Mouse (Mus musculus) urinary bladder, postnatal 0 days (tissue): ENCODE results near the gene Nab2. TPM values are rescaled to one million over a fixed set of nuclear protein-coding genes. Genes with fewer than 3 reads are reported as not detected.

Experiments
- polyA plus RNA-seq: library from polyadenylated mRNA; unstranded; fragments of >200 nt; fragmentation: Nextera tagmentation; extraction: Ambion mirVana; gene quantifications from 2 replicates; pipeline ENCODE4 v1.2.1, GENCODE M21; 2015

The Nab2 gene
- 13.3 and 15.3 TPM in 2 replicates for polyA plus RNA-seq

GRCm38 (mm10) chr10:127668093-127669050 is at the start of gene Nab2:
Gene Nab2 (minus strand): TSS chr10:127668568.

GRCm38 (mm10) chr10:127704766-127705220 is 36.4 kb upstream of the Nab2 start, which contains the start of gene Myo1a:
Gene Myo1a (plus strand): TSS chr10:127705170.

GRCm38 (mm10) chr10:127666501-127667268 is 1.7 kb downstream of the Nab2 start, which contains the start of gene Nemp1:
Gene Nemp1 (plus strand): TSS chr10:127666901.

GRCm38 (mm10) chr10:127642772-127643552 is 25.4 kb downstream of the Nab2 start, which contains the start of gene Stat6:
Gene Stat6 (plus strand): TSS chr10:127642986.

GRCm38 (mm10) chr10:127620406-127621190 is 47.8 kb downstream of the Nab2 start, which contains the start of gene Lrp1:
Gene Lrp1 (minus strand): TSS chr10:127621148.

Other genes with a start within 250 kb of the Nab2 start
- gene Stac3, start 166.9 kb downstream of the Nab2 start, polyA plus RNA-seq: 0.29 and 0.36 TPM in 2 replicates
- 272 and 390 TPM in 2 replicates for gene Ndufa4l2, start 153.6 kb downstream of the Nab2 start, polyA plus RNA-seq
- 62.8 and 68.3 TPM in 2 replicates for gene Shmt2, start 146.1 kb downstream of the Nab2 start, polyA plus RNA-seq
- 1.5 and 2.4 TPM in 2 replicates for gene Nxph4, start 134.0 kb downstream of the Nab2 start, polyA plus RNA-seq
- 66.3 and 68.2 TPM in 2 replicates for gene Lrp1, start 47.4 kb downstream of the Nab2 start, polyA plus RNA-seq
- gene Stat6, start 25.6 kb downstream of the Nab2 start, polyA plus RNA-seq: 40.9 and 44.7 TPM in 2 replicates
- gene Nemp1, start 1.7 kb downstream of the Nab2 start, polyA plus RNA-seq: 5.7 and 6.4 TPM in 2 replicates
- gene Myo1a, start 36.6 kb upstream of the Nab2 start, polyA plus RNA-seq: 0.05 and 0.13 TPM in 2 replicates
- not detected in 2 replicates for gene Tac2, start 55.9 kb upstream of the Nab2 start, polyA plus RNA-seq
- gene Zbtb39, start 71.0 kb upstream of the Nab2 start, polyA plus RNA-seq: 1.1 and 1.4 TPM in 2 replicates
- gene Gpr182, start 83.2 kb upstream of the Nab2 start, polyA plus RNA-seq: 0.54 and 0.60 TPM in 2 replicates
- not detected in 2 replicates for gene Rdh1, start 91.2 kb upstream of the Nab2 start, polyA plus RNA-seq
- not detected in 2 replicates for gene Rdh16f1, start 91.2 kb upstream of the Nab2 start, polyA plus RNA-seq
- gene Rdh9, start 107.8 kb upstream of the Nab2 start, polyA plus RNA-seq: 0.14 and 0.27 TPM in 2 replicates
- not detected in 2 replicates for gene Rdh16, start 132.6 kb upstream of the Nab2 start, polyA plus RNA-seq
- gene Rdh19, start 181.4 kb upstream of the Nab2 start, polyA plus RNA-seq: not detected in 2 replicates
- not detected in 2 replicates for gene Rdh16f2, start 197.9 kb upstream of the Nab2 start, polyA plus RNA-seq
- gene Rdh7, start 220.2 kb upstream of the Nab2 start, polyA plus RNA-seq: 0.12 TPM in 1 of 2 replicates, not detected in the other
- 0.07 TPM in 1 of 2 replicates, not detected in the other for gene Sdr9c7, start 229.9 kb upstream of the Nab2 start, polyA plus RNA-seq